Mouse (Mus musculus): ENCODE data around the gene Rae1. TPM values are rescaled to one million over a fixed set of nuclear protein-coding genes. Genes with fewer than 3 reads are reported as not detected.

Gene Rae1
- polyA plus RNA-seq, 1 experiment from 2014 or later, result 146 TPM

DNA sequence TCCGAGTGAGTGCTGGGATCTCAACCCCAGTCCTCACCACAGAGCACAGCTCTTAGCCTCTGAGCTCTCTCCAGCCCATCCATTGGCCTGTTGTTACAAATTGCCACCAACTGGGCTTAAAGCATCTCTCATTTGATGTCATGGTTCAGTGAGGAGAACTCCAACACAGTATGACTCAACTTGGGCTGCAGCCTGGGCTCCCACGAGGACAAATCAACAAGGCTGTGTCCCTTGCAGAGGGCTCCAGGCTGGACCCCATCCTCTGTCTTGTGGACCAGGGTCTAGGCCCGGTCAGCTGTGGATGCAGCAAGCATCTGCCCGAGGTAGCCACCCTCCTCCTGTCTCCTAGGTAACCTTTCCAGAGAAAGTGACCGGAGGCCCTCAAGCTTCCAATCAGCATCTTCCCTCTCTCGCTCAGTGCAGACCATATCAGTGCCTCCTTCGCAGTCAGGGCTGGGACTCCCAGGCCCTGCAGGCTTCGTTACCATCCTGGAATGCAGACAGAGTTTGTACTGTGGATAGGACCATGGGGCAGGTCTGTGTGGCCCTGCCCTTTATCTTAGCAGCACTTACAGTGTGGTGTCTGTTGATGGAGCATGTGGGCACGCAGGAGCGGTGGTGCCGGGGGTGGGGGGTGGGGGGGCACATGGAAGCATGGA is 42.7 kb downstream of the Rae1 start:
- WGBS, result 53% methylated on average over 11 of the region's 11 CpGs
- no peak overlapping the region for H3K4me2 ChIP-seq
- H3K9me3 ChIP-seq (replicated peaks), result no peaks in the 10 kb centered on the region
- no peaks in the 10 kb centered on the region for H3K27me3 ChIP-seq
- ATAC-seq, result no peak
- no peaks in the 10 kb centered on the region for H3K4me1 ChIP-seq
- no peaks in the 10 kb centered on the region for H3K36me3 ChIP-seq (ENCODE audit: poor library complexity, severe bottlenecking)
- no peak overlapping the region for H3K27ac ChIP-seq
- H3K4me3 ChIP-seq, result no peak overlapping the region
- H3K9ac ChIP-seq, result no peak overlapping the region

DNA sequence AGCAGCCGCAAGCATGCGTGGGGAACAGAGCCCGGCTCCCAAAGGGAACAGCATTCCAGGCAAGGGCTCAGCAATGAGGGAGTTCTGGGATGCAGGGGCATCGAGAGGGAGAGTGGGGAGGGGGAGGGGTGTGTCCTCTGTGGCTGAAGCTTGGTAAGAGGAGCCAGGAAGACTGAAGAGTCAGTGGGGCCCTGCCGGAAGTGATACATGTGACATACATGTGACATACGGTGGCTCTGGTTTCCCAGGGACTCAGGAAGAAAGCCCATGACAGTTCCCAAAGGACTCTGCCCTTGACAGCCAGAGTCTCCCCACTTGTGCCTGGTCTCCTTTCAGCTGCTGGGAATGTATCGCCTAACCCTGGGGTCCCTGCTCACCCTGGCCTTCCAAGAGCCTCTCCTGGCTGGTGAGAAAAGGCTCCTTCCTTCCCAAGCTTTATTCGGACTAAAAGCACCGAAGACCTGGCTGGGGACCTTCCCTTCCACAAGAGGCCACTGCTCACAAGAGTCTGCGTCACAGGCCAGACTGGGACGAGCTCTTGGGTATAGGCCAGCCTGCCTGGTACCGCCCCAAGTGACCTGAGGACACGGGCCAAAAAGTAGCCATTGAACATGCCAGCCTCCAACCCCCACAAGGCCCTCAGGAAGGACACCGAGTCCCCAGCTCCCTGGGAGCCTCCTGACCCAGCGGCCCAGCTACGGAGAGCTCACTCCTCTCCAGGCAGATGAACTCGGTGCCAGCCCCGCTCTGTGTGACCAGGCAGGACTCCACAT is 44.5 kb downstream of the Rae1 start:
- H3K27me3 ChIP-seq, result no peaks in the 10 kb centered on the region
- 83% methylated on average over 18 of the region's 18 CpGs for WGBS
- no peak for ATAC-seq
- H3K27ac ChIP-seq, result no peak overlapping the region
- H3K4me3 ChIP-seq, result no peak overlapping the region
- no peaks in the 10 kb centered on the region for H3K36me3 ChIP-seq (ENCODE audit: poor library complexity, severe bottlenecking)
- H3K4me2 ChIP-seq, result no peak overlapping the region
- H3K9me3 ChIP-seq (replicated peaks), result no peaks in the 10 kb centered on the region
- H3K9ac ChIP-seq, result no peak overlapping the region
- H3K4me1 ChIP-seq, result no peaks in the 10 kb centered on the region

- WGBS, result 79% methylated on average over 15 of the region's 15 CpGs
- Histone ChIP-seq H3K9ac (no peak overlapping the region), H3K9me3 (replicated peaks) (no peaks in the 10 kb centered on the region), H3K4me3 (no peak overlapping the region), H3K27ac (no peak overlapping the region), H3K4me1 (no peaks in the 10 kb centered on the region), H3K27me3 (no peaks in the 10 kb centered on the region), H3K36me3 (ENCODE audit: poor library complexity, severe bottlenecking) (no peaks in the 10 kb centered on the region), H3K4me2 (no peak overlapping the region)
- ATAC-seq, result no peak
These were observed 46.8 kb downstream of the Rae1 start for GRCm38 (mm10) chr2:173046582-173047297.

DNA sequence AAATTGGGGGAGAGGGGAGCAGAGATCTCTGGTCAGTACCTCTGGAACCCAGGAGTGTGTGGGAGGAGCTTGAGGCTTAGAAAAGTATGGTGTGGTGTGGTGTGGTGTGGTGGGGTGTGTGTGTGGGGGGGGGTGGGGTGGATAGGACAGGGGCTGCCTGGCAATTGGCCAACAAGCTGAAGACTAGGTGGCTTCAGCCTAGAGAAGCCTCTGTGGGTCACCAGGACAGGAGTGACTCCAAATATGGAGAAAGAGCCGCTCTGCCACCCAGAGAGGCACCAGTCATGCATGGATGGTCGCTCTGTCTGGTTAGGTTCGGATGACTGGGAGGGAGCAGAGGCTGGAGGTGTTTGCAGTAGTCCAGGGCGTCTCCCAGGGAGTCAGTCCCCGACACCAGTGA is 47.6 kb downstream of the Rae1 start:
- H3K9me3 ChIP-seq (replicated peaks), result no peaks in the 10 kb centered on the region
- H3K36me3 ChIP-seq (ENCODE audit: poor library complexity, severe bottlenecking), result no peaks in the 10 kb centered on the region
- 59% methylated on average over 5 of the region's 5 CpGs for WGBS
- no peak overlapping the region for H3K4me2 ChIP-seq
- ATAC-seq, result no peak
- no peak overlapping the region for H3K27ac ChIP-seq
- H3K27me3 ChIP-seq, result no peaks in the 10 kb centered on the region
- H3K4me1 ChIP-seq, result no peaks in the 10 kb centered on the region
- H3K9ac ChIP-seq, result no peak overlapping the region
- H3K4me3 ChIP-seq, result no peak overlapping the region

DNA sequence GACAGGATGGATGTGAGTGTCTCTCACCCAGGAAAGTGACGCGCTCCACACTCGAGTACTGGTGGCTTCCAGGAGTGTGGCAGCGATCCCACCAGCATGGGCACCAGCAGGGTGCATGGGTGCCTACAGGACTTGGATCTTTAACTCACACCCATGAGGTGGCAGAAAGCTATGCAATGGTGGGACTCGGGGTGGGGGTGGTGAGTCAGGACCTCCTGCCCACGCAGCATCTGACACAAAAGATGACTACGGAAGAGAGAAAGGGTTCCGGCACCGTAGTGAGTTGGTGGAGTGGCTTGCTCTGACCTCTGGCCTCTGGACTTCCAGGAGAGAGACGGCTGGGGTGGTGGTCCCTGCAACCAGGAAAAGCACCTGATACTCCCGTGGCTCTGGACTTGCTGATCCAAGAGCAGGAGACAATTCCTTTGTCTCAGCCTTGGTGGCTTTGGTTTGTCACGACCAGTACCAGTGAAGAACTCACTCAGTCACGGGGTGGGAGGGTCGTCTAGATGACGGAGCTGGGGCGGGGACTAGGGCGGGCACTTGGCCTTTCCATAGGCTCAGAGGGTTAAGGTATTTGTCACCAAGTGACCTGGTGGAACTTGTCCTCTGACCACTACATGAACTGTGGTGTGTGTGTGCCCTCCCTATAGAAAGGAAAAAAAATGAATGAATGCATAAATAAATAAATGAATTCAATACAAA is 48.3 kb downstream of the Rae1 start:
- ATAC-seq, result no peak
- Histone ChIP-seq H3K27me3 (no peaks in the 10 kb centered on the region), H3K36me3 (ENCODE audit: poor library complexity, severe bottlenecking) (no peaks in the 10 kb centered on the region), H3K4me2 (no peak overlapping the region), H3K27ac (no peak overlapping the region), H3K4me1 (no peaks in the 10 kb centered on the region), H3K4me3 (no peak overlapping the region), H3K9me3 (replicated peaks) (no peaks in the 10 kb centered on the region), H3K9ac (no peak overlapping the region)
- WGBS, result 60% methylated on average over 17 of the region's 17 CpGs

- no peak overlapping the region for H3K27ac ChIP-seq
- H3K27me3 ChIP-seq, result no peaks in the 10 kb centered on the region
- no peak overlapping the region for H3K4me2 ChIP-seq
- no peaks in the 10 kb centered on the region for H3K9me3 ChIP-seq (replicated peaks)
- no peaks in the 10 kb centered on the region for H3K36me3 ChIP-seq (ENCODE audit: poor library complexity, severe bottlenecking)
- ATAC-seq, result no peak
- 83% methylated on average over 3 of the region's 3 CpGs for WGBS
- no peak overlapping the region for H3K9ac ChIP-seq
- no peak overlapping the region for H3K4me3 ChIP-seq
- no peaks in the 10 kb centered on the region for H3K4me1 ChIP-seq
These were observed 49.3 kb downstream of the Rae1 start for GRCm38 (mm10) chr2:173049231-173049630.

DNA sequence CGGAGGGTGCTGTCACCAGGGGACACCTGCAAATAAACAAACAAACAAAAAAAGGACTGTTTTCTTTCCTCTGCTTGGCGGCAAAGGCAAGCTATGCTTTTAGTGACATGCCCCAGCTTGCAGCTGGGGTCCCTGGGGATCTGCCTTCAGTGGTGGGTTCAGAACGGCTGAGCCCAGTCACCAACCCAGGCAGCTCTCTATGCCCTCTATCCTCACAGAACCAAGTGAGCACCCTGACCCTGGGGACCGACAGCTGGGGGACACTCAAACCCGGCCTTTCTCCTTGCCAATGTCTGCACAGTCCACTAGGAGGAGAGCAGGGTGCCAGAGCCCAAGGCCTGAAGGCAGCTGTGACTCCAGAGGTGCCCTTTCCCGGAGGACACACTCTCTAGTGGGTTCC is 49.9 kb downstream of the Rae1 start:
- 46% methylated on average over 6 of the region's 6 CpGs for WGBS
- H3K9ac ChIP-seq, result no peak overlapping the region
- H3K36me3 ChIP-seq (ENCODE audit: poor library complexity, severe bottlenecking), result no peaks in the 10 kb centered on the region
- no peak overlapping the region for H3K4me3 ChIP-seq
- no peaks in the 10 kb centered on the region for H3K27me3 ChIP-seq
- no peaks in the 10 kb centered on the region for H3K9me3 ChIP-seq (replicated peaks)
- H3K4me2 ChIP-seq, result no peak overlapping the region
- ATAC-seq, result no peak
- no peak overlapping the region for H3K27ac ChIP-seq
- no peaks in the 10 kb centered on the region for H3K4me1 ChIP-seq

GRCm38 (mm10) chr2:173050604-173051382 is 50.9 kb downstream of the Rae1 start:
- H3K9ac ChIP-seq, result no peak overlapping the region
- no peak overlapping the region for H3K4me2 ChIP-seq
- no peaks in the 10 kb centered on the region for H3K36me3 ChIP-seq (ENCODE audit: poor library complexity, severe bottlenecking)
- H3K9me3 ChIP-seq (replicated peaks), result no peaks in the 10 kb centered on the region
- H3K4me3 ChIP-seq, result no peak overlapping the region
- WGBS, result 30% methylated on average over 8 of the region's 8 CpGs
- no peak for ATAC-seq
- H3K4me1 ChIP-seq, result no peaks in the 10 kb centered on the region
- no peaks in the 10 kb centered on the region for H3K27me3 ChIP-seq
- no peak overlapping the region for H3K27ac ChIP-seq

DNA sequence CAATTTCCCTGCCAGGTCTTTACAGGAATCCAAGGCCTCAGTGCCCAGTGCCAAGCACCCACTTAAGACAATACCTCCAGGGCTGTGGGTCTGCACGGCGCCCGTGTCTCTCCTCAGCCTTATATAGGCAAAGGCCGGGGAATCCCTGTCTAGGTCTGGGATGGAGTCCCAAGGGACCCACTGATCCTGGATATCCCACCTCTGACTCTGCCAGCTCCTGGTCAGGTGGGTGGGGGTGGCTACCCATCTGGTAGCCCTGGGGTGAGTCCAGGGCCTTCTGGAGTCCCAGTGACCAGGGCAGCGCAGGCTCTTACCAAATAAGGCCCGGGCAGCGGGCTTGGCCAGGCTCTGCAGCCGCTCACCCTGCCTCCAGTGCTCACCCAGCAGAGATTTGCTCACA is 53.0 kb downstream of the Rae1 start:
- H3K4me2 ChIP-seq, result no peak overlapping the region
- H3K9ac ChIP-seq, result peak overlapping the region; percentile 1; the same call in 1 of the 2 replicates
- H3K27me3 ChIP-seq, result no peaks in the 10 kb centered on the region
- H3K36me3 ChIP-seq (ENCODE audit: poor library complexity, severe bottlenecking), result no peaks in the 10 kb centered on the region
- 92% methylated on average over 8 of the region's 8 CpGs for WGBS
- H3K9me3 ChIP-seq (replicated peaks), result no peaks in the 10 kb centered on the region
- no peak overlapping the region for H3K27ac ChIP-seq
- no peaks in the 10 kb centered on the region for H3K4me1 ChIP-seq
- no peak overlapping the region for H3K4me3 ChIP-seq
- no peak for ATAC-seq

DNA sequence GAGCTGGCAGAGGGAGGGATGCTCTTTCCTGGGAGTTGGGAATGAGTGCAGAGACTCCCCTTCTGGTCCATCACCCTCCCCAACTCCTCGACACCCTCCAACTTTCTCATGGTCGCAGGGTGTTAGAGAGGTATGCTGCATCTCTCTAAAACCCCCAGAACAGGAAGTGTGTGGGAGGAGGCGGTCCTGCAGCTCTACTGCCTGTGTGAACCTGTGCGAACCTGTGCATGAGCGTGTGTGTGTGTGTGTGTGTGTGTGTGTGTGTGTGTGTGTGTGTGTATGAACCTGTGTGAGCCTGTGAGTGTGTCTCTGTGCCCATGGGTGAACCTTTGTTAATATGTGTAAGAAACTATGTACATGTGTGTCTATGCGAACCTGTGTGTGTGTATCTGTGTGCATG is 53.9 kb downstream of the Rae1 start:
- 83% methylated on average over 6 of the region's 6 CpGs for WGBS
- no peaks in the 10 kb centered on the region for H3K36me3 ChIP-seq (ENCODE audit: poor library complexity, severe bottlenecking)
- H3K4me2 ChIP-seq, result no peak overlapping the region
- H3K4me1 ChIP-seq, result no peaks in the 10 kb centered on the region
- no peaks in the 10 kb centered on the region for H3K9me3 ChIP-seq (replicated peaks)
- no peaks in the 10 kb centered on the region for H3K27me3 ChIP-seq
- no peak for ATAC-seq
- H3K27ac ChIP-seq, result no peak overlapping the region
- H3K4me3 ChIP-seq, result no peak overlapping the region
- H3K9ac ChIP-seq, result no peak overlapping the region

- Histone ChIP-seq H3K4me2 (no peak overlapping the region), H3K36me3 (ENCODE audit: poor library complexity, severe bottlenecking) (no peaks in the 10 kb centered on the region), H3K27me3 (no peaks in the 10 kb centered on the region), H3K9ac (no peak overlapping the region), H3K9me3 (replicated peaks) (no peaks in the 10 kb centered on the region), H3K27ac (no peak overlapping the region), H3K4me1 (no peaks in the 10 kb centered on the region), H3K4me3 (no peak overlapping the region)
- no peak for ATAC-seq
- 87% methylated on average over 10 of the region's 10 CpGs for WGBS
These were observed 56.5 kb downstream of the Rae1 start for GRCm38 (mm10) chr2:173056303-173056881.

Data from forebrain, embryonic 13.5 days (tissue).